Mouse (Mus musculus) right cerebral cortex, adult 2 months (tissue): ENCODE results near the gene Parp8.

ENCODE experiments used
- DNase-seq, 2 experiments: peaks; one replicate each; pipeline ENCODE4 v3.0.0; 2021 to 2022; ENCODE audit warnings: low spot score in 2 of 2

The Parp8 gene

GRCm38 (mm10) chr13:117018676-117019075 lies 6.7 kb downstream of the Parp8 start:
- no peak for DNase-seq

GRCm38 (mm10) chr13:117013516-117013915 lies 11.8 kb downstream of the Parp8 start:
- no peak for DNase-seq

- no peak for DNase-seq
Observed at GRCm38 (mm10) chr13:117012031-117012430, 13.3 kb downstream of the Parp8 start.

GRCm38 (mm10) chr13:117010143-117010542 lies 15.2 kb downstream of the Parp8 start:
- DNase-seq: peak; percentile 42 to 60

- DNase-seq: no peak
Observed at GRCm38 (mm10) chr13:117008021-117009015, 17.0 kb downstream of the Parp8 start.

GRCm38 (mm10) chr13:117007566-117007965 lies 17.8 kb downstream of the Parp8 start:
- DNase-seq: no peak

- DNase-seq: no peak
Observed at GRCm38 (mm10) chr13:117006638-117007037, 18.7 kb downstream of the Parp8 start.

- no peak for DNase-seq
Observed at GRCm38 (mm10) chr13:117000493-117000892, 24.8 kb downstream of the Parp8 start.

GRCm38 (mm10) chr13:116991560-116991959 lies 33.8 kb downstream of the Parp8 start:
- no peak for DNase-seq

- DNase-seq: no peak
Observed at GRCm38 (mm10) chr13:116990327-116990726, 35.0 kb downstream of the Parp8 start.

GRCm38 (mm10) chr13:116988706-116989105 lies 36.6 kb downstream of the Parp8 start:
- DNase-seq: no peak

GRCm38 (mm10) chr13:116988208-116988607 lies 37.1 kb downstream of the Parp8 start:
- DNase-seq: no peak

- no peak for DNase-seq
Observed at GRCm38 (mm10) chr13:116987284-116987683, 38.1 kb downstream of the Parp8 start.

- no peak for DNase-seq
Observed at GRCm38 (mm10) chr13:116986658-116987057, 38.7 kb downstream of the Parp8 start.

GRCm38 (mm10) chr13:116974081-116974860 lies 51.1 kb downstream of the Parp8 start:
- no peak for DNase-seq

GRCm38 (mm10) chr13:116973491-116973890 lies 51.8 kb downstream of the Parp8 start:
- DNase-seq: no peak

- DNase-seq: no peak
Observed at GRCm38 (mm10) chr13:116972036-116972611, 53.2 kb downstream of the Parp8 start.

- DNase-seq: no peak
Observed at GRCm38 (mm10) chr13:116970706-116971428, 54.5 kb downstream of the Parp8 start.

GRCm38 (mm10) chr13:116969650-116970049 lies 55.7 kb downstream of the Parp8 start:
- DNase-seq: no peak

GRCm38 (mm10) chr13:116968906-116969305 lies 56.4 kb downstream of the Parp8 start:
- no peak for DNase-seq

GRCm38 (mm10) chr13:116967459-116967858 lies 57.9 kb downstream of the Parp8 start:
- DNase-seq: no peak
